Mouse (Mus musculus): ENCODE data around the gene Olfr1555-ps1. TPM values are rescaled to one million over a fixed set of nuclear protein-coding genes. Genes with fewer than 3 reads are reported as not detected.
"Not testable (repeated sequence)": the region's sequence is repeated elsewhere in the genome, so short reads cannot be mapped to it uniquely, and the experiment has no call there.

The Olfr1555-ps1 gene
- polyA plus RNA-seq (2016; fragmentation: Nextera tagmentation; extraction: Ambion mirVana) = not detected in 2 replicates

DNA sequence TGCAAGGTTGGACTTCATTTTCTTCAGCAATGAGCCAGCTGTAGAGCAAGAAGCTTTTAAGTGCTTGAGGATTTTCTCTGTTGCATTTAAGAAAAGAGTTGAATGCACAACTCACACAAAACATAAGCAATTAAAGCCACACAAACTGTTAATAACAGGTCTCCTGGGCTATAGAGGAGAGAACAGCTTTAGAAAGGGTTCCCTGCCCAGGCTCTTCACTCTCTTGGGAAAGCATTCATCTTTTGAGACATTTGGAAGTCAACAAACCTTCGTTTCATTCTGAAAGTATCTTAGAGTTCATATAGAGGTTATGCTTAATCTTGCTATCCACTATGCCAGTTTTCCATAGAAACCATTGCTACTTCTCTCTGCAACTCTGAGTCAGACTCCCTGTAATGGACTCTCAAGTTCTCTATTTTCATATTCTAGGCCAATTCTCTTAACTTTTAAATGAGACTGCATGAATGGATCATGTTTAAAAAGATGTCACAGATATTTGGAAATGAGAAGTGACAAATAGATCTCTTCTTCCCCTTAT lies at the start of gene Olfr1555-ps1:
TSS of gene Olfr1555-ps1 (minus strand) at position 51 of the 538 bp plus-strand sequence.
- H3K27me3 ChIP-seq (ENCODE audit: insufficient read depth, poor library complexity, severe bottlenecking); H3K4me1 ChIP-seq (replicated peaks); DNase-seq (ENCODE audit: low spot score); H3K27ac ChIP-seq; H3K9me3 ChIP-seq; H3K4me3 ChIP-seq; H3K36me3 ChIP-seq: not testable (repeated sequence)
- 55% methylated on average over 1 of the region's 1 CpGs for WGBS

- no peaks in the 10 kb centered on the region for H3K36me3 ChIP-seq
- WGBS = 77% methylated on average over 1 of the region's 1 CpGs
- no peaks in the 10 kb centered on the region for H3K27me3 ChIP-seq (ENCODE audit: insufficient read depth, poor library complexity, severe bottlenecking)
- H3K4me1 ChIP-seq (replicated peaks) = no peaks in the 10 kb centered on the region
- DNase-seq (ENCODE audit: low spot score) = no peak
- H3K27ac ChIP-seq = no peak within 1 kb of the TSS
- no peaks in the 10 kb centered on the region for H3K9me3 ChIP-seq
- no peak within 1 kb of the TSS for H3K4me3 ChIP-seq
Observed at GRCm38 (mm10) chr19:12200334-12200733, 30.4 kb upstream of the Olfr1555-ps1 start, which contains the start of gene Olfr1431. TSS of gene Olfr1431 (plus strand) at chr19:12200634.

- 90% methylated on average over 4 of the region's 4 CpGs for WGBS
- DNase-seq (ENCODE audit: low spot score); H3K27me3 ChIP-seq (ENCODE audit: insufficient read depth, poor library complexity, severe bottlenecking); H3K9me3 ChIP-seq; H3K36me3 ChIP-seq; H3K27ac ChIP-seq; H3K4me1 ChIP-seq (replicated peaks); H3K4me3 ChIP-seq: not testable (repeated sequence)
Observed at GRCm38 (mm10) chr19:12199076-12199475, 29.2 kb upstream of the Olfr1555-ps1 start.

DNA sequence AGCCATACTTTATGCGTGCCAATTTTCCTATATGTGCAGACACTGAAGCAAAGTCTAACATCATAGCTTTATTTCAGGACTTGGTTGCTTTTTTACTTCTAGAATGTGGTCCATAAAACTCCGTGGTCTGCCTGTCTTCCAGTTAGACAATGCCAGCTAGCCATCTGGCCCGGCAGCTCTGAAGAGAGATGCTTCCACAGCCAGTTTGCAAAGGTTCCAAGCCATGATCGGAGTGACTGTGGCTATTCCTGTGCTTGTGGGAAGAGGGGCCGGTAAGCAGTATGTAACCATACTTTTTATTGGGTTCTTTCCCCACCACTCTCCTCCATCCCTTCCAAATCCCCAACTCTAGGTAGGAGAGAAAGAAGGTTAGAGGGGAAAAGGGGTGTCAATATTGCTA lies 5.5 kb upstream of the Olfr1555-ps1 start:
- 82% methylated on average over 5 of the region's 5 CpGs for WGBS
- H3K27me3 ChIP-seq (ENCODE audit: insufficient read depth, poor library complexity, severe bottlenecking); DNase-seq (ENCODE audit: low spot score); H3K9me3 ChIP-seq; H3K4me1 ChIP-seq (replicated peaks); H3K27ac ChIP-seq; H3K36me3 ChIP-seq; H3K4me3 ChIP-seq: not testable (repeated sequence)

- H3K27ac ChIP-seq = no peak overlapping the region
- H3K4me1 ChIP-seq (replicated peaks) = no peaks in the 10 kb centered on the region
- no peak overlapping the region for H3K4me3 ChIP-seq
- no peak for DNase-seq (ENCODE audit: low spot score)
- 94% methylated on average over 3 of the region's 3 CpGs for WGBS
- H3K27me3 ChIP-seq (ENCODE audit: insufficient read depth, poor library complexity, severe bottlenecking) = no peaks in the 10 kb centered on the region
- no peaks in the 10 kb centered on the region for H3K9me3 ChIP-seq
- no peaks in the 10 kb centered on the region for H3K36me3 ChIP-seq
Observed at GRCm38 (mm10) chr19:12145452-12145851, 24.5 kb downstream of the Olfr1555-ps1 start.

- H3K9me3 ChIP-seq = no peaks in the 10 kb centered on the region
- no peaks in the 10 kb centered on the region for H3K36me3 ChIP-seq
- H3K27ac ChIP-seq = no peak overlapping the region
- H3K4me1 ChIP-seq (replicated peaks) = no peaks in the 10 kb centered on the region
- no peak overlapping the region for H3K4me3 ChIP-seq
- H3K27me3 ChIP-seq (ENCODE audit: insufficient read depth, poor library complexity, severe bottlenecking) = no peaks in the 10 kb centered on the region
- DNase-seq (ENCODE audit: low spot score) = peak; percentile 5
- 41% methylated on average over 1 of the region's 1 CpGs for WGBS
Observed at GRCm38 (mm10) chr19:12143356-12143755, 26.6 kb downstream of the Olfr1555-ps1 start.

GRCm38 (mm10) chr19:12134289-12134688 lies 35.6 kb downstream of the Olfr1555-ps1 start:
- peak; percentile 5 for DNase-seq (ENCODE audit: low spot score)
- Histone ChIP-seq H3K4me3 (no peak overlapping the region), H3K27ac (no peak overlapping the region), H3K4me1 (replicated peaks) (no peaks in the 10 kb centered on the region), H3K27me3 (ENCODE audit: insufficient read depth, poor library complexity, severe bottlenecking) (no peaks in the 10 kb centered on the region), H3K36me3 (no peaks in the 10 kb centered on the region), H3K9me3 (no peaks in the 10 kb centered on the region)
- WGBS = 36% methylated on average over 2 of the region's 2 CpGs

GRCm38 (mm10) chr19:12123103-12123502 lies 46.8 kb downstream of the Olfr1555-ps1 start, which contains the start of gene Olfr76:
TSS of gene Olfr76 (minus strand) at chr19:12123203.
- no peak within 1 kb of the TSS for H3K27ac ChIP-seq
- no peaks in the 10 kb centered on the region for H3K4me1 ChIP-seq (replicated peaks)
- no peak for DNase-seq (ENCODE audit: low spot score)
- H3K9me3 ChIP-seq = no peaks in the 10 kb centered on the region
- H3K4me3 ChIP-seq = no peak within 1 kb of the TSS
- no peaks in the 10 kb centered on the region for H3K36me3 ChIP-seq
- H3K27me3 ChIP-seq (ENCODE audit: insufficient read depth, poor library complexity, severe bottlenecking) = no peaks in the 10 kb centered on the region
- 77% methylated on average over 3 of the region's 3 CpGs for WGBS

DNA sequence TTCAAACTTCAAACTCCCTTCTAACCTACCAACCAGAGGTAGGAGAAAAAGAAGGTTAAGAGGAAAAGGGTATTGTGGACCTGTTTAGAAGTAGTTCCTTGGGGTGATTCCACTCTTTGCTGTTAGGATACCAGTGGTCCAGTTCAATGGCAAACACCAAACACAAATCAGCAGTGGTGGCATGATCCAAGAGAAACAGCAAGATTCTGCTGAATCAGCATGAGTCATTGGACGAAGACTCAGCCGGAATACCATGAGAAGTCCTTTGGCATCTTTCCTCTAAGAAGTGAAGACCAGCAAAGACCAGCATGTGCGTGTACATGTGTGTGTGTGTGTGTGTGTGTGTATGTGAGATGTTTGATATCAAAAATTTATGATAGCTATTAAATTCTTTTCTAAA lies 53.4 kb downstream of the Olfr1555-ps1 start:
- Histone ChIP-seq H3K4me3 (no peak overlapping the region), H3K4me1 (replicated peaks) (no peaks in the 10 kb centered on the region), H3K36me3 (no peaks in the 10 kb centered on the region), H3K27me3 (ENCODE audit: insufficient read depth, poor library complexity, severe bottlenecking) (no peaks in the 10 kb centered on the region), H3K27ac (no peak overlapping the region), H3K9me3 (no peaks in the 10 kb centered on the region)
- 86% methylated on average over 3 of the region's 3 CpGs for WGBS
- no peak for DNase-seq (ENCODE audit: low spot score)

GRCm38 (mm10) chr19:12115797-12116196 lies 54.1 kb downstream of the Olfr1555-ps1 start, which contains the start of gene Olfr1428:
TSS of gene Olfr1428 (minus strand) at chr19:12115897.
- 70% methylated on average over 1 of the region's 1 CpGs for WGBS
- Histone ChIP-seq H3K9me3 (no peaks in the 10 kb centered on the region), H3K36me3 (no peaks in the 10 kb centered on the region), H3K4me3 (no peak within 1 kb of the TSS), H3K4me1 (replicated peaks) (no peaks in the 10 kb centered on the region), H3K27me3 (ENCODE audit: insufficient read depth, poor library complexity, severe bottlenecking) (no peaks in the 10 kb centered on the region), H3K27ac (no peak within 1 kb of the TSS)
- no peak for DNase-seq (ENCODE audit: low spot score)

Other genes starting within 250 kb of the Olfr1555-ps1 start
- gene Osbp, start 204.2 kb downstream of the Olfr1555-ps1 start, polyA plus RNA-seq (2016; fragmentation: Nextera tagmentation; extraction: Ambion mirVana) = 2.9 and 3.1 TPM in 2 replicates
- gene Olfr1423, start 128.8 kb downstream of the Olfr1555-ps1 start, polyA plus RNA-seq (2016; fragmentation: Nextera tagmentation; extraction: Ambion mirVana) = 0.03 and 0.04 TPM in 2 replicates
- not detected in 2 replicates for gene Olfr1424, start 107.4 kb downstream of the Olfr1555-ps1 start, polyA plus RNA-seq (2016; fragmentation: Nextera tagmentation; extraction: Ambion mirVana)
- not detected in 2 replicates for gene Olfr1425, start 92.4 kb downstream of the Olfr1555-ps1 start, polyA plus RNA-seq (2016; fragmentation: Nextera tagmentation; extraction: Ambion mirVana)
- not detected in 2 replicates for gene Olfr1426, start 78.1 kb downstream of the Olfr1555-ps1 start, polyA plus RNA-seq (2016; fragmentation: Nextera tagmentation; extraction: Ambion mirVana)
- gene Olfr1427, start 66.8 kb downstream of the Olfr1555-ps1 start, polyA plus RNA-seq (2016; fragmentation: Nextera tagmentation; extraction: Ambion mirVana) = not detected in 2 replicates
- gene Olfr1428, start 54.2 kb downstream of the Olfr1555-ps1 start, polyA plus RNA-seq (2016; fragmentation: Nextera tagmentation; extraction: Ambion mirVana) = not detected in 2 replicates
- not detected in 2 replicates for gene Olfr76, start 46.9 kb downstream of the Olfr1555-ps1 start, polyA plus RNA-seq (2016; fragmentation: Nextera tagmentation; extraction: Ambion mirVana)
- not detected in 2 replicates for gene Olfr1431, start 30.5 kb upstream of the Olfr1555-ps1 start, polyA plus RNA-seq (2016; fragmentation: Nextera tagmentation; extraction: Ambion mirVana)
- not detected in 2 replicates for gene Olfr1432, start 62.5 kb upstream of the Olfr1555-ps1 start, polyA plus RNA-seq (2016; fragmentation: Nextera tagmentation; extraction: Ambion mirVana)
- not detected in 2 replicates for gene Olfr262, start 71.5 kb upstream of the Olfr1555-ps1 start, polyA plus RNA-seq (2016; fragmentation: Nextera tagmentation; extraction: Ambion mirVana)
- not detected in 2 replicates for gene Olfr235, start 90.9 kb upstream of the Olfr1555-ps1 start, polyA plus RNA-seq (2016; fragmentation: Nextera tagmentation; extraction: Ambion mirVana)
- gene Olfr1434, start 109.7 kb upstream of the Olfr1555-ps1 start, polyA plus RNA-seq (2016; fragmentation: Nextera tagmentation; extraction: Ambion mirVana) = not detected in 2 replicates
- not detected in 2 replicates for gene Olfr1436, start 129.0 kb upstream of the Olfr1555-ps1 start, polyA plus RNA-seq (2016; fragmentation: Nextera tagmentation; extraction: Ambion mirVana)
- gene Olfr1437, start 155.0 kb upstream of the Olfr1555-ps1 start, polyA plus RNA-seq (2016; fragmentation: Nextera tagmentation; extraction: Ambion mirVana) = not detected in 2 replicates
- gene Olfr1438-ps1, start 165.8 kb upstream of the Olfr1555-ps1 start, polyA plus RNA-seq (2016; fragmentation: Nextera tagmentation; extraction: Ambion mirVana) = not detected in 2 replicates
- gene Olfr1440, start 217.2 kb upstream of the Olfr1555-ps1 start, polyA plus RNA-seq (2016; fragmentation: Nextera tagmentation; extraction: Ambion mirVana) = not detected in 2 replicates
- not detected in 2 replicates for gene Olfr1441, start 247.3 kb upstream of the Olfr1555-ps1 start, polyA plus RNA-seq (2016; fragmentation: Nextera tagmentation; extraction: Ambion mirVana)